Mouse (Mus musculus) 416B (cell line): ENCODE results near the gene Tnr.

Experiments
- DNase-seq: peaks from one replicate; pipeline ENCODE4 v3.0.0; 2011; ENCODE audit warnings: low read depth

Gene Tnr

GRCm38 (mm10) chr1:159629822-159630589 is 106.4 kb downstream of the Tnr start:
- no peak for DNase-seq

GRCm38 (mm10) chr1:159632558-159632957 is 109.0 kb downstream of the Tnr start:
- DNase-seq = no peak

- no peak for DNase-seq
Observed at GRCm38 (mm10) chr1:159639408-159639807, 115.8 kb downstream of the Tnr start.

GRCm38 (mm10) chr1:159645719-159646118 is 122.2 kb downstream of the Tnr start:
- DNase-seq = no peak

GRCm38 (mm10) chr1:159650486-159650885 is 126.9 kb downstream of the Tnr start:
- no peak for DNase-seq

- DNase-seq = no peak
Observed at GRCm38 (mm10) chr1:159655241-159655640, 131.7 kb downstream of the Tnr start.

GRCm38 (mm10) chr1:159657856-159658542 is 134.4 kb downstream of the Tnr start:
- no peak for DNase-seq

- no peak for DNase-seq
Observed at GRCm38 (mm10) chr1:159660620-159661501, 137.3 kb downstream of the Tnr start.

GRCm38 (mm10) chr1:159664496-159664895 is 140.9 kb downstream of the Tnr start:
- no peak for DNase-seq

GRCm38 (mm10) chr1:159664945-159665344 is 141.4 kb downstream of the Tnr start:
- DNase-seq = no peak

- DNase-seq = no peak
Observed at GRCm38 (mm10) chr1:159670629-159671150, 147.1 kb downstream of the Tnr start.

- no peak for DNase-seq
Observed at GRCm38 (mm10) chr1:159671181-159671580, 147.6 kb downstream of the Tnr start.

GRCm38 (mm10) chr1:159674240-159674639 is 150.7 kb downstream of the Tnr start:
- DNase-seq = no peak

- DNase-seq = peak; percentile 0
Observed at GRCm38 (mm10) chr1:159675472-159675871, 151.9 kb downstream of the Tnr start.

GRCm38 (mm10) chr1:159678221-159678935 is 154.8 kb downstream of the Tnr start:
- no peak for DNase-seq

- DNase-seq = no peak
Observed at GRCm38 (mm10) chr1:159681252-159681651, 157.7 kb downstream of the Tnr start.

GRCm38 (mm10) chr1:159686476-159687231 is 163.1 kb downstream of the Tnr start:
- DNase-seq = peak; percentile 3

- no peak for DNase-seq
Observed at GRCm38 (mm10) chr1:159696717-159697116, 173.1 kb downstream of the Tnr start.

GRCm38 (mm10) chr1:159702038-159702437 is 178.5 kb downstream of the Tnr start:
- DNase-seq = peak; percentile 47

- no peak for DNase-seq
Observed at GRCm38 (mm10) chr1:159704925-159705324, 181.4 kb downstream of the Tnr start.

GRCm38 (mm10) chr1:159716301-159716700 is 192.7 kb downstream of the Tnr start:
- no peak for DNase-seq
